Mouse (Mus musculus) hindbrain, embryonic 11.5 days (tissue): ENCODE data around the gene Esx1. TPM values are rescaled to one million over a fixed set of nuclear protein-coding genes. Genes with fewer than 3 reads are reported as not detected.

Source experiments
- ATAC-seq: fragments of 200-750 bp; cut with Nextera tagmentation; 2 replicates; pipeline ENCODE4 v1.8.0; 2017; ENCODE audit warnings: mild to moderate bottlenecking, moderate TSS enrichment, moderate library complexity; ENCODE audit not compliant: low FRiP score
- DNase-seq: peaks from one replicate; pipeline ENCODE4 v3.0.0-alpha.2; 2015; ENCODE audit warnings: low spot score
- H3K27ac ChIP-seq: fragments of 300-500 bp; sonication (generic); 2 replicates; pipeline ENCODE4 v1.5.1; 2014; ENCODE audit warnings: mild to moderate bottlenecking, low read depth, low read length
- H3K27me3 ChIP-seq: fragments of 300-500 bp; sonication (generic); 2 replicates; pipeline ENCODE4 v1.6.1; 2014; ENCODE audit warnings: mild to moderate bottlenecking, low read length, moderate library complexity, mixed read lengths; ENCODE audit not compliant: control insufficient read depth, insufficient read depth
- H3K36me3 ChIP-seq: fragments of 300-500 bp; sonication (generic); 2 replicates; pipeline ENCODE4 v1.6.1; 2014; ENCODE audit warnings: mild to moderate bottlenecking, low read length, moderate library complexity, mixed read lengths; ENCODE audit not compliant: control insufficient read depth, insufficient read depth
- H3K4me1 ChIP-seq: fragments of 300-500 bp; sonication (generic); replicated peaks from 2 replicates; pipeline ENCODE4 v1.6.1; 2014; ENCODE audit warnings: low read length, mixed read lengths; ENCODE audit not compliant: control insufficient read depth, insufficient read depth
- H3K4me2 ChIP-seq: fragments of 300-500 bp; sonication (generic); replicated peaks from 2 replicates; pipeline ENCODE4 v1.6.1; 2014; ENCODE audit warnings: mild to moderate bottlenecking, low read depth, low read length
- H3K4me3 ChIP-seq: fragments of 300-500 bp; sonication (generic); 2 replicates; pipeline ENCODE4 v1.5.1; 2014; ENCODE audit warnings: low read depth, low read length
- H3K9ac ChIP-seq: fragments of 300-500 bp; sonication (generic); 2 replicates; pipeline ENCODE4 v1.6.1; 2014; ENCODE audit warnings: low read depth, low read length
- H3K9me3 ChIP-seq: fragments of 300-500 bp; sonication (generic); 2 replicates; pipeline ENCODE4 v1.6.1; 2016; ENCODE audit warnings: low read length; ENCODE audit not compliant: control insufficient read depth
- WGBS: fragments of 180-500 bp; shearing (Covaris S2); extraction: QIAGEN DNeasy Blood & Tissue Kit; methylation state at CpG from one replicate; pipeline ENCODE4 v1.1.7; 2014; 5-methylcytosine and 5-hydroxymethylcytosine counted together
- polyA plus RNA-seq: library from polyadenylated mRNA; unstranded; fragments of >200 nt; fragmentation: Nextera tagmentation; extraction: Ambion mirVana; gene quantifications from 2 replicates; pipeline ENCODE4 v1.2.1, GENCODE M21; 2014

Gene Esx1
- polyA plus RNA-seq, result not detected in 2 replicates

- H3K36me3 ChIP-seq, result no peaks in the 10 kb centered on the region
- ATAC-seq (no peak), DNase-seq (peak; percentile 36)
- H3K27ac ChIP-seq, result no peak within 1 kb of the TSS
- H3K4me1 ChIP-seq, result no peaks in the 10 kb centered on the region
- peaks cover 57% of the 10 kb centered on the region for H3K27me3 ChIP-seq
- H3K9me3 ChIP-seq, result no peaks in the 10 kb centered on the region
- 19% methylated on average over 20 of the region's 21 CpGs for WGBS
- H3K9ac ChIP-seq, result no peak within 1 kb of the TSS
- no peak within 1 kb of the TSS for H3K4me2 ChIP-seq
- no peak within 1 kb of the TSS for H3K4me3 ChIP-seq
Measured at GRCm38 (mm10) chrX:137121718-137122117, at the start of gene Esx1. TSS of gene Esx1 (minus strand) at chrX:137122083.

GRCm38 (mm10) chrX:137170021-137170420 is 48.1 kb upstream of the Esx1 start:
- no peak overlapping the region for H3K27ac ChIP-seq
- WGBS, result 44% methylated on average over 7 of the region's 7 CpGs
- no peak overlapping the region for H3K4me3 ChIP-seq
- no peak overlapping the region for H3K4me2 ChIP-seq
- no peaks in the 10 kb centered on the region for H3K9me3 ChIP-seq
- H3K9ac ChIP-seq, result no peak overlapping the region
- peak; percentile 23 for DNase-seq
- no peaks in the 10 kb centered on the region for H3K36me3 ChIP-seq
- ATAC-seq, result no peak
- H3K27me3 ChIP-seq, result no peaks in the 10 kb centered on the region
- no peaks in the 10 kb centered on the region for H3K4me1 ChIP-seq

- 80% methylated on average over 7 of the region's 7 CpGs for WGBS
- ATAC-seq, result no peak
- no peaks in the 10 kb centered on the region for H3K27me3 ChIP-seq
Measured at GRCm38 (mm10) chrX:137167658-137168057, 45.8 kb upstream of the Esx1 start.

GRCm38 (mm10) chrX:137165621-137166020 is 43.7 kb upstream of the Esx1 start:
- no peaks in the 10 kb centered on the region for H3K36me3 ChIP-seq
- H3K9ac ChIP-seq, result no peak overlapping the region
- H3K4me2 ChIP-seq, result no peak overlapping the region
- H3K4me1 ChIP-seq, result no peaks in the 10 kb centered on the region
- H3K9me3 ChIP-seq, result no peaks in the 10 kb centered on the region
- no peaks in the 10 kb centered on the region for H3K27me3 ChIP-seq
- 83% methylated on average over 3 of the region's 3 CpGs for WGBS
- DNase-seq (no peak), ATAC-seq (no peak)
- no peak overlapping the region for H3K4me3 ChIP-seq
- H3K27ac ChIP-seq, result no peak overlapping the region

More at GRCm38 (mm10) chrX:137167658-137168057, 45.8 kb upstream of the Esx1 start:
- H3K4me1 ChIP-seq, result no peaks in the 10 kb centered on the region
- no peak for DNase-seq
- H3K4me3 ChIP-seq, result no peak overlapping the region
- H3K27ac ChIP-seq, result no peak overlapping the region
- no peak overlapping the region for H3K9ac ChIP-seq
- no peaks in the 10 kb centered on the region for H3K36me3 ChIP-seq
- no peaks in the 10 kb centered on the region for H3K9me3 ChIP-seq
- no peak overlapping the region for H3K4me2 ChIP-seq

- no peak overlapping the region for H3K27ac ChIP-seq
- H3K9me3 ChIP-seq, result no peaks in the 10 kb centered on the region
- H3K36me3 ChIP-seq, result no peaks in the 10 kb centered on the region
- ATAC-seq (no peak), DNase-seq (no peak)
- no peaks in the 10 kb centered on the region for H3K4me1 ChIP-seq
- H3K4me2 ChIP-seq, result no peak overlapping the region
- WGBS, result 85% methylated on average over 1 of the region's 1 CpGs
- no peak overlapping the region for H3K9ac ChIP-seq
- no peak overlapping the region for H3K4me3 ChIP-seq
- H3K27me3 ChIP-seq, result no peaks in the 10 kb centered on the region
Measured at GRCm38 (mm10) chrX:137162700-137163099, 40.8 kb upstream of the Esx1 start.

GRCm38 (mm10) chrX:137160971-137161370 is 39.1 kb upstream of the Esx1 start:
- 79% methylated on average over 3 of the region's 3 CpGs for WGBS
- Histone ChIP-seq H3K36me3 (no peaks in the 10 kb centered on the region), H3K4me3 (no peak overlapping the region), H3K27ac (no peak overlapping the region), H3K9me3 (no peaks in the 10 kb centered on the region), H3K9ac (no peak overlapping the region), H3K4me2 (no peak overlapping the region), H3K27me3 (no peaks in the 10 kb centered on the region), H3K4me1 (no peaks in the 10 kb centered on the region)
- DNase-seq (no peak), ATAC-seq (no peak)

- Histone ChIP-seq H3K27me3 (no peaks in the 10 kb centered on the region), H3K36me3 (no peaks in the 10 kb centered on the region), H3K9me3 (no peaks in the 10 kb centered on the region), H3K27ac (no peak overlapping the region), H3K9ac (no peak overlapping the region), H3K4me2 (no peak overlapping the region), H3K4me3 (no peak overlapping the region), H3K4me1 (no peaks in the 10 kb centered on the region)
- DNase-seq (no peak), ATAC-seq (no peak)
- 88% methylated on average over 11 of the region's 11 CpGs for WGBS
Measured at GRCm38 (mm10) chrX:137149050-137149449, 27.2 kb upstream of the Esx1 start.

- H3K9me3 ChIP-seq, result no peaks in the 10 kb centered on the region
- ATAC-seq (no peak), DNase-seq (no peak)
- no peak overlapping the region for H3K27ac ChIP-seq
- no peak overlapping the region for H3K4me3 ChIP-seq
- no peaks in the 10 kb centered on the region for H3K4me1 ChIP-seq
- H3K36me3 ChIP-seq, result no peaks in the 10 kb centered on the region
- H3K27me3 ChIP-seq, result no peaks in the 10 kb centered on the region
- no peak overlapping the region for H3K9ac ChIP-seq
- 28% methylated on average over 4 of the region's 4 CpGs for WGBS
- no peak overlapping the region for H3K4me2 ChIP-seq
Measured at GRCm38 (mm10) chrX:137144674-137145073, 22.8 kb upstream of the Esx1 start.

GRCm38 (mm10) chrX:137143726-137144125 is 21.8 kb upstream of the Esx1 start:
- DNase-seq (no peak), ATAC-seq (no peak)
- no peaks in the 10 kb centered on the region for H3K27me3 ChIP-seq
- WGBS, result 81% methylated on average over 4 of the region's 4 CpGs
- no peak overlapping the region for H3K4me2 ChIP-seq
- no peak overlapping the region for H3K9ac ChIP-seq
- H3K4me1 ChIP-seq, result no peaks in the 10 kb centered on the region
- no peak overlapping the region for H3K4me3 ChIP-seq
- H3K36me3 ChIP-seq, result no peaks in the 10 kb centered on the region
- H3K9me3 ChIP-seq, result no peaks in the 10 kb centered on the region
- no peak overlapping the region for H3K27ac ChIP-seq
